Mouse (Mus musculus): ENCODE measurements around the gene Abhd2. TPM values are rescaled to one million over a fixed set of nuclear protein-coding genes. Genes with fewer than 3 reads are reported as not detected.
A peak's percentile ranks its signal among the peaks of the same experiment; 100 is the strongest.

Abhd2 gene
- total RNA-seq, 2 experiments from 2014 or later: 33.3 to 55.3 TPM

DNA sequence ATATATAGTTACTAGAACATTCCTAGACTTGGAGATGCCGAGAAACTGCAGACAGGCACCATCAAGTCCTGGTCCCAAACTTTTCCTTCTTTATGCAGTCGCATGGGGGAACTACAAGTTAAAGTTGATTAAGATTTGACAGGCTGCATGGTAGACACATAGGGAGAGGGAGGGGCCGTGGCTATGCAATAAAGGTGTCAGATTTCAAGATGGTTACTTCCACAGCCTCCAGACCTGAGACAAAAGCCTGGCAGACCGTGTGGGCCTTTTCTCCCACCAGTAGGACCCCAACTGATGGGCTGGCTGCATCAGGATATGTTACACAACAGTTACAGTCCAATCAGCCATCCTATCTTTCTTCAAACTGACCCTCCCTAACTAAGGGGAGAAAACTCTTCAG, 96.4 kb downstream of the Abhd2 start:
- no peak for ATAC-seq (replicated peaks; ENCODE audit: poor library complexity, severe bottlenecking)

DNA sequence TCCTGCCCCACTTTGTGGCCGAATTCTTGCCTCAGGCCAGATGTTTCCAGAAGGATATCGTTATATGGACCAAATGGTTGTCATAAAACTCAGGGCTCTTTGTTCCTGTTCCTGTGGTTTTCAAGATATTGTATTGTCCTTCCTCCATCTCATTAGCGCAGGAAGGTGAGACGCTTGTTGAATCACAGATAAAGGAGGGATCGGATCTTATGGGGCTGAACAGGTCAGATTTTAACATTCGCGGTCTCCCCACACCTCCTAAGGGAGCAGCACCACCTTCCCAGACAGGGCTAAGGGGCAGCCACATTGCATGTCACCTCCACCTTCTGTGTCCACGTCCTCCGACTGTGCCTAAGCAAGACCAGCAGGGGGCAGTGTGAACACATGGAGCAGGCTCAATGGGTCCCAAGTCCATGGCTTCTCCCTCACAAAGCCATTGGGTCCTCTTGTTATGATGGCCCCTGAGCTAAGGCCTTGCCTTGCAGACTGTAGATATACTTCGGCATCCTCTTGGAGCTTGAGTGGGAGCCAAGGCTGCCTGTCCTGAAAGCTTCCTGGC, 98.4 kb downstream of the Abhd2 start:
- peak; percentile 90 for ATAC-seq (replicated peaks; ENCODE audit: poor library complexity, severe bottlenecking)

DNA sequence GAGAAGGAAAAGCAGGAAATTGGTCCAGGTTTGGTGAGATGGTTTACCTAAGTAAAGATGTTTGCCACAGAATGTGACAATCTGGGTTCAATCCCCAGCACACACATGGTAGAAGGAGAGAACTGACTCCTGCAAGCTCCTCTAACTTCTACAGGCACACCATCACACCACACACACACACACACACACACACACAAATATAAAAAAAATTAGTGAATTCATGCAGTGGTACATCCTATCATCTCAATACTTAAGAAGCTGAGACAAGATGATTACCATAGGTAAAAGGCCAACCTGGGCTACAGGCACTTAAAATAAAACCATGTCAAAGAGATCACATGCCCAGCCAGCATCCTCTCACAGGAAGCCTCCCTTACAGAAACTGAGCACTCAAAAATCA, 101.0 kb downstream of the Abhd2 start:
- no peak for ATAC-seq (replicated peaks; ENCODE audit: poor library complexity, severe bottlenecking)

DNA sequence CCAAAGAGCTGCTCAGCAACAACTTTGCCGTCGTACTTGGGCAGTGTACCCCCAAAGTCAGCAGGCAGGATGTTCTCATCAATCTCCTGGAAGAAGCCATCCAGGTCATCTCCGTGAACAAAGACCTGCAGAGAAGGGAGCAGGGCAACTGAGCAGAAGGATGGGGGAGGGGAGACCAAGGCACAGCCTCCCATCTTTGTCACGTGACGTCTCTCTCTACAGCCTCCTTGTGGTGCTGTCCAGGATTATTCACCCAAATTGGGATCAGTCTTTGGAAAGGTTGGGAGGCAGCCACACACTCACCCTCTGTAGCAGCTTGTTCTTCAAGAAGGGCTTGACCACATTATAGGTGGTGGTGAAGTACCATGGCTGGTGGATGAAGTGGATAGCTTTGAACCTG, 102.6 kb downstream of the Abhd2 start:
- ATAC-seq (replicated peaks; ENCODE audit: poor library complexity, severe bottlenecking): no peak

DNA sequence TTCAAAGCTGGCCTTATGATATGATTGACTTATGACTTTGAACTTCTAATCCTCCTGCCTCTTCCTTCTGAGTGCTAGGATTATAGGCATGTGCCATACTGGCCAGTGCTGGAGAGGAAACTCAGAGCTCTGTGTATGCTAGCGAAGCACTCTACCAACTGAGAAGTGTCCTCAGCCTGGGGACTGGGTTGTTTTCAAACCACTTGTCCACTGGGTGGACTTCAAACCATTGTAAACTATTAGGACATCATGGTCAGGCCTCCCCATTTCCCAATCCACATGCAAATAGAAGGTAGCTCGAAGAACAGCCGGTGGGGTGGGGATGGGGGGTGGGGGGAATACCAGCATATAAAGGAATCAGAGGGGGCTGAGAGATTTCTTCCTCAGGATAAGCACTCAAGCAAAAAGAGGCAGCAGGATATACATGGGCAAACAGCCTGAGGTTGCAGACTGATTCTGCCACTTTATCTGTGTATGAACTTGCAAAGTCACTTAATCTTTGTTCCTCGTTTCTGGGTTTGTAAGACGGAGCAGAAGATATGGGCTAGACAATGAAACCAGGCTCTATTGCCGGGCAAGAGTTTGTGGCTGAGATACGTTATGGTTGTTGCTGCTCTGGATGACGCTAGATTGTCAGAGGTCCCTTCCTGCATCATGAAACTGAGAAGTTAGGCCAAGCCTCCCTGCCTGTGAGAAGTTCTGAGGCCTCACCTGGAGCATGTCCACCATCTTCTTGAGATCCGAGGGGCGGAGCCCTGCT, 103.7 kb downstream of the Abhd2 start:
- peak; percentile 56 for ATAC-seq (replicated peaks; ENCODE audit: poor library complexity, severe bottlenecking)

DNA sequence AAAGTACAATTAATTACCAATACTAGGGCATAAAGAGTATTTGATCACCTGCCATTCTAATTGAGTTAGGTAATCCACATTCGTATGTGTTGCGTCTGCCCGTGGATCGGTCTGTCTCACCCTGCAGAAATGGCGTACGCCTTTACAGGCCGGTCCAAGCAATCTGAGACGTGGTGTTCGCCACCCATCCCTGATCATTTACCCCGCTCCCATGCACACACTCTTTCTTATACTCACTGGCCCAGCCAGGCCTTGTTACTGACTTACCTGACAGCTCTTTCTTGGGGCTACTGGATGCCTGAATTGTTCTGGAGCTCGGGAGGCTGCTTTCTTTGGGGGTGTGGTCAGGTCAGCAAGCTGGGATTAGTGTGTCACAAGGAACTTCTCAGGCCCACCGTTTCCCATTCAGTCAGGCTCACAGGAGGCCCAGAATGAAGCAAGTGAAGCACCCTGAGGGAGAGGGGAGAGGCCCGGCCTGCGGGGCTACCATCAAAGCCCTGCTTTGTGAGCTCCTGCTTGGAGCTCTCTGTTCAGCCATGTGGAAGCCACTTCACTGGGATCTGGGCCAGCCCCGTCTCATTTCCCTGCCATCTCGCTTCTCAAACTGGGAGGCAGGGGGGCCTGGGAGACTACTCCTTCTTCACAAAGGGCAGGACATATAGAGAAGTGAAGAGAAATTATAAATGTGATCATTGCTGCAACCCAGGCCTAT, 113.6 kb downstream of the Abhd2 start, which contains the start of gene Rlbp1:
TSS of gene Rlbp1 (minus strand) at position 627 of the 712 bp plus-strand sequence.
- ATAC-seq (replicated peaks; ENCODE audit: poor library complexity, severe bottlenecking): no peak

DNA sequence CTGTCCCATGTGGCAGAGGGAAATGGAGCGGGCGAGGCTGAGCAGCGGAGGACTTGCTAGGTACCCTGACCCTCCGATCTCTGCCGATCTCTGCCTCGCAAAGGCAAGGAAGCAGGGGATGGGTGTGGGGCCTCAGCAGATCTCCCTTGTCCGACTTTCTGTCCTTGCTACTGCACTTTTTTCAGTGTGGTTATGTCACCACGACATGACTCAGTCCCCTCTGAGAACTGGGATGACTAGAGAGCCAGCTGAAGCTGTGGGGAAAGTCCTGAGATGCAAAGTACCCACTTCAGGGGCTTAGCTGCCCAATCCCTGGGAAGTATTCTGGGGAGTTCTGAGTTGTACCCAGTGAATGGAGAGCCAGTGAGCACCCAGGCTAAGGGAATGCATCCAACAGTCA, 114.1 kb downstream of the Abhd2 start:
- no peak for ATAC-seq (replicated peaks; ENCODE audit: poor library complexity, severe bottlenecking)

DNA sequence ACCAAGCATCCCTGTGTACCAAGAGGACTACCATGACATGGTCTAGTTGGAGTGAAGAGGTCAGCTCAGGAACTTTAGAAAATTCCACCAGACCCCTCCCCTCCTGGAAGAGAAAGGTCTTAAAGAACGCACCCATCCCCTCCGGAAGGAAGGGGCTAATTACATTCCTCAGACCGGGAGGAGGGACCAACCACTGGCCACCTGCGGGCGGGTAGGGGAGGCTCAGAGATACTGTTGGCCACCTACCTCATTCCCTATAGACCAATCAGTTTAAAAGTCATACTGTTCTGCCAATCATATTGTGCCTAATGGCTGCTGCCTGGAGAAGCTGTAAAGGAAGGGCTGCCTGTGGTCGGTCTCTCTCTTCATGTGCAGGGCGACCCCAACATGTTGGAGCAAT, 115.0 kb downstream of the Abhd2 start:
- ATAC-seq (replicated peaks; ENCODE audit: poor library complexity, severe bottlenecking): no peak

DNA sequence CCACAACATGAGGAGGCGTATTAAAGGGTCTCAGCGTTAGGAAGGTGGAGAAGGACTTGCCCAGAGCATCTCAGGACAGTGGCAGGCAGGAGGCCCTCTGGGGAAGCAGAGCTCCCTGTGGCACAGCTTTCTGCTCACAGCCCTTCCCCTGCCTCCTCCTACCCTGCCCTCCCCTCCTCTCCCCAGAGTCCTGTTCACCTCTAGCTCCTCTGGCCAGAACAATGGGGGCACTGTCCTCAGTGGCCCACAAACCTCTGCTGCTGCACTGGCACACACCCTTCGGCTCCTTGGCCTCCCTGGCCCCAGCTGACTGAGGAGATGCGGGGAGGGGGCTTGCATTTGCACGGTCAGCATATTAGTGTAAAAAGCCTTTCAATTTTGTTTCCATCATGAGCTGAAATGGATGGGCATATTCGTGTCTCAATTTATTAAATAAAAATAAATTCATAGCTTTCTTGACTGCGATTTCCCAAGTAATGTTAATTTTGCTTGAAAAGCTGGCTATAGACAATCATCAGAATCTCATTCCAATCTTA, 115.7 kb downstream of the Abhd2 start:
- no peak for ATAC-seq (replicated peaks; ENCODE audit: poor library complexity, severe bottlenecking)

DNA sequence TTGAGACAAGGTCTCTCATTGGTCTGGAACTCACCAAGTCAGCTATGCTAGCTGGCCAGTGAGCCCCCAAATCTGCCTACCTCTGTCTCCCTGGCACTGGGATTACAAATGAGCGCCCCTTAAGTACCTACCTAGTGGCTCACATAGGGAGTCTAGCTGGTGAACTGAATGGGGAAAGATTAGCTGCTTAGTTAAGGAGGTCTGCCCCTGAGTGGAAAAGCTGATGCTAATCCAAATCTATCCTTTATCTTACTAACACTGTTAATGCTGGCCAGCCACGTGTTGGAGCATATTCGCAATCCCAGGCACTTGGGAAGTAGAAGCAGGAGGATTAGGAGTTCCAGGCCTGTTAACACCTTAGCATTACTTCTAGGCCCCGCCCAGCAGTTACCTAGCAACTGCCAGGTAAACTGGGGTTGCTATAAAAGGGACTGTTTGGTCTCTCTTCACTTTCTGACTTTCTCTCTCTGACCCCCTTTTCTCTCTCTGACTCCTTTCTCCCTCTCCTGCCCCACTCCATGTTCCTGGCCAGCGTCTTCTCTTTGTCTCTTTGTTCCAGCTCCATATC, 117.2 kb downstream of the Abhd2 start:
- no peak for ATAC-seq (replicated peaks; ENCODE audit: poor library complexity, severe bottlenecking)

DNA sequence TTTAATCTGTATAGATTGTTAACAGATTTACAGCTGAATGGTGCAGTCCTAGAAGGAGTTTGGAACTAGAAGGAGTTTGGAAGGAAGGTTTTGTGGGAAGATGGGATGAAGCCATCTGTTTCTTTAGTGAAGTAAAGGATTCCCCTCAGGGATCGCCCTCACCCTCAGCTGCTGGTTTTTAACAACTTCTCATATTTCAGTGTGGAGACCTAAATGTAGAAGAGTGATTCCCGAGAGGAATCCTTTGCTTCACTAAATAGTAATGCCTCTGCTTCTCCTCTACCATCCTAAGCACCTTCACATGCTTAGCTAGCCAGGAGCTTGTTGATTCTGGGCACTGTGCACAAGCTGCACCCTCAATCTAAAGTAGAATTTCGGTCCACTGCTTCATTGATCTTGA, 118.5 kb downstream of the Abhd2 start:
- ATAC-seq (replicated peaks; ENCODE audit: poor library complexity, severe bottlenecking): no peak

DNA sequence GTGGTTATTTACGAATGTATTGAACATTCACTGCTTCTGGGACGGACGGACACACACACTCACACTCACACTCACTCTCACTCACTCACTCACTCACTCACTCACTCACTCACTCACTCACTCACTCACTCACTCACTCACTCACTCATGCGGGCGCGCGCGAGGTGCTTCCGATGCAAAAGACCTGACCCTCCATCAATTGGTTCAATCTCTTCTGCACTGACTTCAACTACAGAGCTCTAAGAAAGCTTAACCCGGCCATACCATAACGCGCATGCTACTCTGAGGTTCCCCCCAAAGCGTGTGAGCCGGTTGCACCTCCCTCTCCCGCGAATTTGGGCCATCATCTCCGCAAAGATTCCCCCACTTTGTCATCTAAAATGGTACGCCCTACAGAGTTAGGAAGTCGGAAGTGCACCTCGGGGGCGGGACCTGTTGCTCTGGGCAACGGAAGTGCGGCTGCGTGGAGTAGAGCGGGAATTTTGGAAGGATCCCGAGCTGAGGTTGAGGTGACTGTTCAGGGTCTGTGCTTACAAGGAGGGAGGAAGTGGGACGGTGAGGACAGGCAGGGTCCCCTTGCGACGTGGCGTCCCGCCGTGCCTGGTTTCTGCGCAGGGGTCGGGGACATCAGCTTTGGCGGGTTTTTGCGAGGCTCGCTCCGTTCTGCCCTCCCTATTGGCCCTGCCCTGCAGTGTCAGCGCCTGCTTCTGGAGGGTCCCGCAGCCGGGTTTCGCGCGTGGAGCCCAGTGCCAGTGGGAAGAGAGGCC, 119.1 kb downstream of the Abhd2 start, which contains the start of gene Fanci:
TSS of gene Fanci (plus strand) at position 47 of the 767 bp plus-strand sequence.
- ATAC-seq (replicated peaks; ENCODE audit: poor library complexity, severe bottlenecking): peak; percentile 91

DNA sequence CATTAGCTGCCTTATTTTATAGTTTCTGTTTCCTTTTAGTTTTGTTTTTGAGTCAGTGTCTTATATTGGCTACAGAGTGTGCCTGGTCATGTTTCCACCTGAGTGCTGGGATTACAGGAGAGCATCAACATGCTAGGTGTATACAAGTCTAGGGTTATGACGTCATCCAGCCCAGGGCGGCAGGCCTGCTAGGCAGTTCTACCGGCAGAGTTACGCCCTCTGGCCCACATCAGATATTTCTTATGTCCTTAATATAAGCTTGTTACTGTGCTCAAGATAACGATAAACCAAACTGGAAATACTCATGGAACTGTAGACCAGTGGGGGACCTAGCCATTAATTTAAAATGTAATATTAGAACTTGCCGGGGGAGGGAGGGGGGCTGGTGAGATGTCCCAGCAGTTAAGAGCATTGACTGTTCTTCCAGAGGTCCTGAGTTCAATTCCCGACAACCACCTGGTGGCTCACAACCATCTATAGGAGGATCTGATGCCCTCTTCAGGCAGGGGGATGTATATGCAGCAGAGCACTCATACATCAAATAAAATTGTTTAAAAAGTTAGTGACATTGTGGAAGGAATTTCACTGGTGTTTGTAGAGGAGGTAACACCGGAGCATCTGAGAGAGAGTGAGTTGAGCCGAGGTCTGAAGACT, 120.0 kb downstream of the Abhd2 start:
- ATAC-seq (replicated peaks; ENCODE audit: poor library complexity, severe bottlenecking): peak; percentile 44; the same call in 1 of the 2 replicates

DNA sequence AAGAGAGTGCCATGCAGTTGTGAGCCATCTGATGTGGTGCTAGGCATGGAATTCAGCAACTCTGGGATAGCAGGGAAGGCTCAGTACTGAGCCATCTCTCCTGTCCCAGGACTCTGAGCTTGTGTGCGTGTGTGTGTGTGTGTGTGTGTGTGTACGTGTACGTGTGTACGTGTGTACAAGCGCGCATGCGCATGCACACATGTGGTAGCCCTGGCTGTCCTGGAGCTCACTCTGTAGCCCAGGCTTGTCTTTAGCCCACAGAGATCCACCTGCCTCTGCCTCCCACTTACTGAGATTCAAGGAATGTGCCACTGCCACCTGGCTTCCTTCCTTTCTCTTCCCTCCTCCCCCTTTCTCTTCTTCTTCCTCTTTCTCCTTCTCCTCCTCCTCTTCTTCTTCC, 120.9 kb downstream of the Abhd2 start:
- no peak for ATAC-seq (replicated peaks; ENCODE audit: poor library complexity, severe bottlenecking)

DNA sequence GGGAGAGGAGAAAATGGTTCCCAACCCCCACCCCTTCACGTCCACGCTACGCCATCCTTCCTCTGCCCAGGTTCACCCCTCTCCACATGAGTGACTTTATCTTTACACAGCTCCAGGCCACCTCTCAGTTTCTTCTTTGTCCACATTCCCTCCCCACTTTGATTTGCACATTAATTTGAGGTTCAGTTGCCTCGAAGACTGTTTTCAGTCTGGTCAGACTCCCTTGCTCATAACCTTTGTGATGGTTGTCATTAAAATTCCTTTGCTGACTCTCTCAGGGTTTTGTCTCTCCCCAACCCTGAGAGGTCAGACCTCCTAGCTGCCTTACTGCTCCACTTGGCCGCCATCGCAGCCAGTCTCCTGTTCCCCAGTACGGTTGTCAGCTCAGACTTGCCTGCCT, 121.7 kb downstream of the Abhd2 start:
- ATAC-seq (replicated peaks; ENCODE audit: poor library complexity, severe bottlenecking): no peak

DNA sequence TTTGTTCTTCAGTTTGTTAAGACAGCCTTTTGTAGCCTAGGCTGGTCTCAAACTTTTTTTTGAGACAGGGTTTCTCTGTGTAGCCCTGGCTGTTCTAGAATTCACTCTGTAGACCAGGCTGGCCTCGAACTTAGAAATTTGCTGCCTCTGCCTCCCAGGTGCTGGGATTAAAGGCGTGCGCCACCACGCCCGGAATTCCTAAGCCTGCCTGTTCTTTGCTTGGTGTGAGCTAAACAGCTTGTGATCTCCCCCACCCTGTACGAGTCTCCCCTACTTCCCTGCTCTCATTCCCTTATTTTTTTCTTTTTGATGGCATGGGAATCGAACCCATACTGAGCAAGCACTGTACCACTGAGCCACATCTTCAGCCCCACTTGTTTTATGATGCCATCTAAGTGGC, 122.2 kb downstream of the Abhd2 start:
- no peak for ATAC-seq (replicated peaks; ENCODE audit: poor library complexity, severe bottlenecking)

DNA sequence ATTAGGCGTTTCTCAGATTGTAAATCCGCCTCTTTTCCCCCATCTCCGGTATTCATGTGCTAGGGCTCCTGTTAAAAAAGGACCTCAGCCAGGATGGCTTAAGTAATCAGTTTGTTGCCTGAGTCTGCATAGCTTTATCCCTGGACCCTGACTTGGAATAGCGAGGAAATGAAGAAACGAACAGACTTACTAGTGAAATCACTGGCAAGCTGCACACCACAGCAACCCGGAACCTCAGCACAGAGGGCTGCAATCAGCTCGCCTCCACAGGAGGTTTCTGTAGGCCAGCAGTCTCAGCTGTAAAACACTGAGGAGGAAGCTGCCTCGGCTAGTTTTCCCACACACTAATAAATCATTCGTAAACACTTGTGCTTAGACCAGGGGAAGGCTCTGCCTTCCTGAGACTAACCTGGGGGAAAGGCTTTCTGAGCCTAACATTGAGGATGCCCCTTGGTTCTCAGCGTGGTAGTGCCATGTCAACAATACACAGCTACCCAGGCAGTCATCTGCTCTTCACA, 124.5 kb downstream of the Abhd2 start:
- no peak for ATAC-seq (replicated peaks; ENCODE audit: poor library complexity, severe bottlenecking)

DNA sequence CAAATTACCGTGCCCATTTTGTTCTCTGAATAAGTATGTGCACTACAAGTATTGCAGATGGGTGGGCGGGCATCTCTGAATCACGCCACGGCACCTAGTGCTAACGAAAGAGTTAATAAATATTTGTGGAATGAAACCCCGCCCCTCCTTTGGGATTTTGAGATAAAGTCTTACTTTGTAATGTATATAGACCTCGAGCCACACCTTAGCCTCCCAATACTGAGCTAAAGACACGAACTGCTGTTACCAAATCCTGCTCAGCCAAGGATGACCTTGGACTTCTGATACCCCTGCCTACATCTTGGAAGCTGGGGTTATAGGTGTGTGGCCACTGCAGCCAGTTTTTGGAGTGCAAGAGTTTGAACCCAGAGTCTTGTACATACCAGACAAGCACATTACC, 125.4 kb downstream of the Abhd2 start:
- no peak for ATAC-seq (replicated peaks; ENCODE audit: poor library complexity, severe bottlenecking)

DNA sequence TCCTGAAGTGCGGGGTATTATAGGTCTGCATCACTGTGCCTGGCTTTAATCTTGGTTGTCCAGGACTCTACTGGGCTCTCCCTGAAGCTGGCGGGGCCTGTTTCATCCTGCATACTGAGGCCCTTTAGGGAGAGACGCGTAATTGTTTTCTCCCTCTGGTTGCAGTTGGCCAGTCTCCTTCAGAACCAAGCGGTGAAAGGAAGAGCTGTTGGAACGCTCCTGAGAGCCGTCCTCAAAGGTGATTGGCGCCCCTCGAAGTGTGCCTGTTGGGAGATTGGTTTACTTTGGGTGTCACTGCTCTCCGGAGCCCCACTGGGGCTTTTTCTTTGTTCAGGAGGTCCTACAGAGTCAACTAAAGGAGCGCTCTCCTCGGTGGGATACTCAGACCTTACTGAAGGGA, 126.0 kb downstream of the Abhd2 start:
- ATAC-seq (replicated peaks; ENCODE audit: poor library complexity, severe bottlenecking): no peak
